Mouse (Mus musculus) G1E (cell line): ENCODE data around the gene Rell1.

Experiments
- CTCF ChIP-seq: IDR thresholded peaks from 2 replicates; pipeline ENCODE4 v1.5.1; 2012; ENCODE audit warnings: low read depth, low read length, inconsistent platforms, mixed read lengths
- GATA1 ChIP-seq: IDR thresholded peaks from 2 replicates; pipeline ENCODE4 v1.6.1; 2012; ENCODE audit warnings: borderline replicate concordance, low read length, inconsistent platforms, mixed read lengths
- POLR2AphosphoS5 ChIP-seq: IDR thresholded peaks from 2 replicates; pipeline ENCODE4 v1.6.1; 2012; ENCODE audit warnings: low read depth, low read length, inconsistent platforms; ENCODE audit not compliant: insufficient replicate concordance
- TAL1 ChIP-seq: conservative IDR thresholded peaks from 2 replicates; pipeline ENCODE4 v1.6.1; 2012; ENCODE audit warnings: low read depth, low read length, inconsistent platforms, mixed read lengths

GRCm38 (mm10) chr5:63953401-63954032 lies 15.2 kb downstream of the Rell1 start:
- TF ChIP-seq TAL1 (no peak), CTCF (no peak), GATA1 (no peak), POLR2AphosphoS5 (no peak)
